Mouse (Mus musculus): ENCODE results near the gene Gm37419.

DNA sequence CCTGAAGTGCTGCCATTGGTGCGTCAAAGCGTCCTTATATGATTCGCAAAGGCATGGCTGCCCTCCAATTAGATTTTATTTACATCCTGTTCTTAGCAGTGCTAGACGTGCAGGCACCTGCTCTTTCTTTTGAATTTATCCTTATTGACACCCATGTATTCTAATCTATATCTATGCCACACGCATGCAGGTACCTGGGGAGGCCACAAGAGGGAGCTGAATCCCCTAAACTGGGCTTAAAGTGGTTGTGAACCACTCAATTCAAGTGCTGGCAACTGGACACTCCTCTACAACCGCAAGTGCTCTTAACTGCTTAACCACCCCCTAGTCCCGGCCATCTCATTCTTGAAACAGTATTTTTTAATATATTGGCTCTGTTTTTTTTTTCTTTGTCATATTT lies 21.0 kb upstream of the Gm37419 start:
- no peak for TF ChIP-seq POLR2A (IDR thresholded peaks at IDR 0.05; ENCODE audit: insufficient read length, low read depth)
- TF ChIP-seq USF1 (IDR thresholded peaks at IDR 0.05; ENCODE audit: low read depth): no peak
- TF ChIP-seq POLR2AphosphoS2 (IDR thresholded peaks at IDR 0.05; ENCODE audit: insufficient read length, low read depth): no peak
- TF ChIP-seq MYOG (IDR thresholded peaks at IDR 0.05; ENCODE audit: control insufficient read depth in 1 of 3, insufficient read depth in 1 of 3, insufficient read length in 2 of 3, low read depth in 2 of 3): no peak
- no peak for TF ChIP-seq E2F4 (IDR thresholded peaks at IDR 0.05; ENCODE audit: insufficient read depth)

Measured in myocyte (in vitro differentiated cells).